Mouse (Mus musculus): ENCODE results near the gene Rbms3.

Rbms3 gene

GRCm38 (mm10) chr9:117031237-117031636, 598.5 kb downstream of the Rbms3 start:
- no peak for DNase-seq

GRCm38 (mm10) chr9:117030837-117031236, 598.9 kb downstream of the Rbms3 start:
- peak in 1 of 2 experiments; percentile 7 for DNase-seq

- DNase-seq = no peak
Measured at GRCm38 (mm10) chr9:117029953-117030352, 599.8 kb downstream of the Rbms3 start.

- no peak for DNase-seq
Measured at GRCm38 (mm10) chr9:117028586-117028985, 601.1 kb downstream of the Rbms3 start.

- DNase-seq = no peak
Measured at GRCm38 (mm10) chr9:117022086-117022485, 607.6 kb downstream of the Rbms3 start.

GRCm38 (mm10) chr9:117021506-117021905, 608.2 kb downstream of the Rbms3 start:
- no peak for DNase-seq

GRCm38 (mm10) chr9:117020216-117020615, 609.5 kb downstream of the Rbms3 start:
- DNase-seq = no peak

- peak in 1 of 2 experiments; percentile 5 for DNase-seq
Measured at GRCm38 (mm10) chr9:117018741-117019163, 611.0 kb downstream of the Rbms3 start.

GRCm38 (mm10) chr9:117018301-117018700, 611.4 kb downstream of the Rbms3 start:
- DNase-seq = no peak

GRCm38 (mm10) chr9:117016605-117017319, 613.0 kb downstream of the Rbms3 start:
- DNase-seq = no peak

- no peak for DNase-seq
Measured at GRCm38 (mm10) chr9:117013386-117013785, 616.3 kb downstream of the Rbms3 start.

GRCm38 (mm10) chr9:117010801-117011200, 618.9 kb downstream of the Rbms3 start:
- DNase-seq = no peak

- no peak for DNase-seq
Measured at GRCm38 (mm10) chr9:117008194-117008593, 621.5 kb downstream of the Rbms3 start.

GRCm38 (mm10) chr9:117002083-117002482, 627.6 kb downstream of the Rbms3 start:
- DNase-seq = no peak

GRCm38 (mm10) chr9:116999186-116999585, 630.5 kb downstream of the Rbms3 start:
- DNase-seq = no peak

GRCm38 (mm10) chr9:116990321-116990720, 639.4 kb downstream of the Rbms3 start:
- no peak for DNase-seq

- no peak for DNase-seq
Measured at GRCm38 (mm10) chr9:116980801-116981200, 648.9 kb downstream of the Rbms3 start.

GRCm38 (mm10) chr9:116977428-116977827, 652.3 kb downstream of the Rbms3 start:
- no peak for DNase-seq

- no peak for DNase-seq
Measured at GRCm38 (mm10) chr9:116976575-116977408, 652.9 kb downstream of the Rbms3 start.

- DNase-seq = no peak
Measured at GRCm38 (mm10) chr9:116975269-116975668, 654.4 kb downstream of the Rbms3 start.

GRCm38 (mm10) chr9:116974134-116974533, 655.6 kb downstream of the Rbms3 start:
- no peak for DNase-seq

- DNase-seq = no peak
Measured at GRCm38 (mm10) chr9:116973594-116973993, 656.1 kb downstream of the Rbms3 start.

GRCm38 (mm10) chr9:116967317-116967716, 662.4 kb downstream of the Rbms3 start:
- DNase-seq = no peak

GRCm38 (mm10) chr9:116965691-116966090, 664.0 kb downstream of the Rbms3 start:
- DNase-seq = no peak

All from cerebellum, postnatal 36 days (tissue).